Mouse (Mus musculus): Measurements from ENCODE around the gene Npas3.

GRCm38 (mm10) chr12:54121286-54121685, 872.8 kb downstream of the Npas3 start:
- TF ChIP-seq POLR2A (IDR thresholded peaks at IDR 0.05; ENCODE audit: insufficient read depth, low read length) = no peak
- no peak for TF ChIP-seq CTCF (IDR thresholded peaks at IDR 0.05; ENCODE audit: low read depth, low read length)
- TF ChIP-seq EP300 (IDR thresholded peaks at IDR 0.05; ENCODE audit: insufficient read depth, low read depth, low read length) = no peak

Measured in ES-Bruce4 (cell line).